Comparison of ENCODE assay signal across 11 mouse cellular contexts in genomic region chr10:80697812-80698211, GRCm38 (mm10). TPM values are rescaled to one million over a fixed set of nuclear protein-coding genes. Genes with fewer than 3 reads are reported as not detected.
DNase-seq lines count a peak whose midpoint lies in the region; ATAC-seq lines count a peak whose summit lies in the region.
"Had no signal": no experiment of that assay in that cellular context is flagged by ENCODE, and none has a peak within 500 bp of the region (broad histone marks: within the 10 kb centered on the region; RNA-seq: fewer than 3 reads in every experiment).

No protein-coding gene starts in this region.

- H3K4me1 ChIP-seq in forebrain, embryonic 13.5 days: peaks cover 34% of the 10 kb centered on the region
- peaks cover 28% of the 10 kb centered on the region for H3K4me1 ChIP-seq in forebrain, embryonic 12.5 days
- H3K4me1 ChIP-seq in neural tube, embryonic 13.5 days (replicated peaks): peaks cover 43% of the 10 kb centered on the region
- H3K4me1 ChIP-seq in neural tube, embryonic 15.5 days: peaks cover 34% of the 10 kb centered on the region
- H3K4me1 ChIP-seq in limb, embryonic 10.5 days: peaks cover 43% of the 10 kb centered on the region

- no peak overlapping the region for H3K27ac ChIP-seq in forebrain, embryonic 13.5 days
- H3K27ac ChIP-seq in forebrain, embryonic 12.5 days: no peak overlapping the region
- no peak overlapping the region for H3K27ac ChIP-seq in neural tube, embryonic 13.5 days (replicated peaks)
- H3K27ac ChIP-seq in neural tube, embryonic 15.5 days (replicated peaks): no peak overlapping the region
- peak overlapping the region; percentile 22; the same call in 1 of the 2 replicates for H3K27ac ChIP-seq in limb, embryonic 10.5 days
- H3K27ac ChIP-seq: heart, embryonic 15.5 days had no signal

- H3K4me3 ChIP-seq in forebrain, embryonic 13.5 days: no peak overlapping the region
- H3K4me3 ChIP-seq in forebrain, embryonic 12.5 days (replicated peaks): no peak overlapping the region
- H3K4me3 ChIP-seq in neural tube, embryonic 13.5 days: no peak overlapping the region
- H3K4me3 ChIP-seq in neural tube, embryonic 15.5 days (replicated peaks): no peak overlapping the region
- no peak overlapping the region for H3K4me3 ChIP-seq in limb, embryonic 10.5 days
- H3K4me3 ChIP-seq: heart, embryonic 15.5 days had no signal

- no peak for DNase-seq in limb, embryonic 10.5 days (ENCODE audit: low spot score)
- DNase-seq in thymus, postnatal 36 days: peak; percentile 23 to 42
- no peak for DNase-seq in frontal cortex, postnatal 25 days (ENCODE audit: low spot score in 2 of 2)
- DNase-seq in urinary bladder, postnatal 14 days (ENCODE audit: low spot score): no peak
- DNase-seq: kidney, postnatal 25 days; lung, postnatal 4 days had no signal

- peaks cover 32% of the 10 kb centered on the region for H3K36me3 ChIP-seq in forebrain, embryonic 13.5 days (ENCODE audit: poor library complexity, severe bottlenecking)
- peaks cover 24% of the 10 kb centered on the region for H3K36me3 ChIP-seq in forebrain, embryonic 12.5 days (replicated peaks)
- peaks cover 13% of the 10 kb centered on the region for H3K36me3 ChIP-seq in neural tube, embryonic 13.5 days
- peaks cover 13% of the 10 kb centered on the region for H3K36me3 ChIP-seq in neural tube, embryonic 15.5 days
- H3K36me3 ChIP-seq in limb, embryonic 10.5 days: peaks cover 29% of the 10 kb centered on the region
- H3K36me3 ChIP-seq: heart, embryonic 15.5 days had no signal

- WGBS in forebrain, embryonic 13.5 days: 85% methylated on average over 9 of the region's 9 CpGs
- WGBS in forebrain, embryonic 12.5 days: 78% methylated on average over 9 of the region's 9 CpGs
- WGBS in neural tube, embryonic 13.5 days: 80% methylated on average over 9 of the region's 9 CpGs
- 85% methylated on average over 9 of the region's 9 CpGs for WGBS in neural tube, embryonic 15.5 days
- 88% methylated on average over 9 of the region's 9 CpGs for WGBS in limb, embryonic 10.5 days

- H3K9me3 ChIP-seq in forebrain, embryonic 13.5 days (replicated peaks): no peaks in the 10 kb centered on the region
- H3K9me3 ChIP-seq in forebrain, embryonic 12.5 days: no peaks in the 10 kb centered on the region
- H3K9me3 ChIP-seq in neural tube, embryonic 13.5 days: no peaks in the 10 kb centered on the region
- H3K9me3 ChIP-seq in neural tube, embryonic 15.5 days (replicated peaks): no peaks in the 10 kb centered on the region
- H3K9me3 ChIP-seq in limb, embryonic 10.5 days (replicated peaks): no peaks in the 10 kb centered on the region
- H3K9me3 ChIP-seq: heart, embryonic 15.5 days had no signal

- peak overlapping the region; percentile 43; the same call in 1 of the 2 replicates for H3K9ac ChIP-seq in forebrain, embryonic 13.5 days
- no peak overlapping the region for H3K9ac ChIP-seq in forebrain, embryonic 12.5 days
- H3K9ac ChIP-seq in neural tube, embryonic 13.5 days: 0 out of 2 replicates have a peak overlapping the region, but pooled peaks have one; percentile 34
- H3K9ac ChIP-seq in neural tube, embryonic 15.5 days (replicated peaks): no peak overlapping the region
- H3K9ac ChIP-seq: heart, embryonic 15.5 days had no signal

- no peak for ATAC-seq in forebrain, embryonic 13.5 days
- no peak for ATAC-seq in forebrain, embryonic 12.5 days (ENCODE audit: low FRiP score)
- no peak for ATAC-seq in neural tube, embryonic 13.5 days (ENCODE audit: low read depth)
- ATAC-seq in neural tube, embryonic 15.5 days (ENCODE audit: low FRiP score): no peak

- H3K4me2 ChIP-seq in forebrain, embryonic 13.5 days: no peak overlapping the region
- no peak overlapping the region for H3K4me2 ChIP-seq in forebrain, embryonic 12.5 days
- H3K4me2 ChIP-seq in neural tube, embryonic 13.5 days: no peak overlapping the region
- H3K4me2 ChIP-seq in neural tube, embryonic 15.5 days: no peak overlapping the region
- H3K4me2 ChIP-seq: heart, embryonic 15.5 days had no signal

- H3K27me3 ChIP-seq in forebrain, embryonic 13.5 days: no peaks in the 10 kb centered on the region
- H3K27me3 ChIP-seq in forebrain, embryonic 12.5 days: no peaks in the 10 kb centered on the region
- H3K27me3 ChIP-seq in neural tube, embryonic 13.5 days: no peaks in the 10 kb centered on the region
- H3K27me3 ChIP-seq in neural tube, embryonic 15.5 days (replicated peaks): no peaks in the 10 kb centered on the region
- no peaks in the 10 kb centered on the region for H3K27me3 ChIP-seq in limb, embryonic 10.5 days (ENCODE audit: low read depth, poor library complexity, severe bottlenecking)
- H3K27me3 ChIP-seq: heart, embryonic 15.5 days had no signal

RNA-seq across cellular contexts. Expression of gene Mob3a, which starts 4.0 kb away (rescaled TPM):
- 47.9 and 51.6 TPM in 2 replicates for polyA plus RNA-seq in forebrain, embryonic 13.5 days (2015; fragmentation: Nextera tagmentation; extraction: Ambion mirVana)
- 52.4 and 54.1 TPM in 2 replicates for polyA plus RNA-seq in forebrain, embryonic 12.5 days (2016; fragmentation: Nextera tagmentation; extraction: Ambion mirVana)
- 46.4 and 55.1 TPM in 2 replicates for polyA plus RNA-seq in neural tube, embryonic 13.5 days (2015; fragmentation: Nextera tagmentation; extraction: Ambion mirVana)
- polyA plus RNA-seq in neural tube, embryonic 15.5 days (2015; fragmentation: Nextera tagmentation; extraction: Ambion mirVana): 53.0 and 58.8 TPM in 2 replicates
- 48.2 and 54.7 TPM in 2 replicates for polyA plus RNA-seq in limb, embryonic 10.5 days (2016; fragmentation: Nextera tagmentation; extraction: Ambion mirVana)

RNA-seq across cellular contexts. Expression of gene Izumo4, which starts 4.2 kb away (rescaled TPM):
- 24.5 and 26.3 TPM in 2 replicates for polyA plus RNA-seq in forebrain, embryonic 13.5 days (2015; fragmentation: Nextera tagmentation; extraction: Ambion mirVana)
- 20.6 and 21.6 TPM in 2 replicates for polyA plus RNA-seq in forebrain, embryonic 12.5 days (2016; fragmentation: Nextera tagmentation; extraction: Ambion mirVana)
- polyA plus RNA-seq in neural tube, embryonic 13.5 days (2015; fragmentation: Nextera tagmentation; extraction: Ambion mirVana): 37.2 and 39.1 TPM in 2 replicates
- 43.3 and 46.8 TPM in 2 replicates for polyA plus RNA-seq in neural tube, embryonic 15.5 days (2015; fragmentation: Nextera tagmentation; extraction: Ambion mirVana)
- polyA plus RNA-seq in limb, embryonic 10.5 days (2016; fragmentation: Nextera tagmentation; extraction: Ambion mirVana): 8.6 and 10.8 TPM in 2 replicates

RNA-seq across cellular contexts. Expression of gene Mknk2, which starts 19.9 kb away (rescaled TPM):
- polyA plus RNA-seq in forebrain, embryonic 13.5 days (2015; fragmentation: Nextera tagmentation; extraction: Ambion mirVana): 52.3 and 55.1 TPM in 2 replicates
- polyA plus RNA-seq in forebrain, embryonic 12.5 days (2016; fragmentation: Nextera tagmentation; extraction: Ambion mirVana): 74.4 and 75.4 TPM in 2 replicates
- 61.4 and 63.4 TPM in 2 replicates for polyA plus RNA-seq in neural tube, embryonic 13.5 days (2015; fragmentation: Nextera tagmentation; extraction: Ambion mirVana)
- 56.2 and 70.3 TPM in 2 replicates for polyA plus RNA-seq in neural tube, embryonic 15.5 days (2015; fragmentation: Nextera tagmentation; extraction: Ambion mirVana)
- 137 and 153 TPM in 2 replicates for polyA plus RNA-seq in limb, embryonic 10.5 days (2016; fragmentation: Nextera tagmentation; extraction: Ambion mirVana)

RNA-seq across cellular contexts. Expression of gene Btbd2, which starts 40.9 kb away (rescaled TPM):
- 59.2 and 61.2 TPM in 2 replicates for polyA plus RNA-seq in forebrain, embryonic 13.5 days (2015; fragmentation: Nextera tagmentation; extraction: Ambion mirVana)
- 84.3 and 85.1 TPM in 2 replicates for polyA plus RNA-seq in forebrain, embryonic 12.5 days (2016; fragmentation: Nextera tagmentation; extraction: Ambion mirVana)
- 93.9 and 100.0 TPM in 2 replicates for polyA plus RNA-seq in neural tube, embryonic 13.5 days (2015; fragmentation: Nextera tagmentation; extraction: Ambion mirVana)
- polyA plus RNA-seq in neural tube, embryonic 15.5 days (2015; fragmentation: Nextera tagmentation; extraction: Ambion mirVana): 91.9 and 92.1 TPM in 2 replicates
- 84.9 and 98.6 TPM in 2 replicates for polyA plus RNA-seq in limb, embryonic 10.5 days (2016; fragmentation: Nextera tagmentation; extraction: Ambion mirVana)

RNA-seq across cellular contexts. Expression of gene Ap3d1, which starts 44.3 kb away (rescaled TPM):
- 80.2 and 82.9 TPM in 2 replicates for polyA plus RNA-seq in forebrain, embryonic 13.5 days (2015; fragmentation: Nextera tagmentation; extraction: Ambion mirVana)
- 87.5 and 89.3 TPM in 2 replicates for polyA plus RNA-seq in forebrain, embryonic 12.5 days (2016; fragmentation: Nextera tagmentation; extraction: Ambion mirVana)
- polyA plus RNA-seq in neural tube, embryonic 13.5 days (2015; fragmentation: Nextera tagmentation; extraction: Ambion mirVana): 106 and 114 TPM in 2 replicates
- 108 and 115 TPM in 2 replicates for polyA plus RNA-seq in neural tube, embryonic 15.5 days (2015; fragmentation: Nextera tagmentation; extraction: Ambion mirVana)
- 54.6 and 60.6 TPM in 2 replicates for polyA plus RNA-seq in limb, embryonic 10.5 days (2016; fragmentation: Nextera tagmentation; extraction: Ambion mirVana)

Comparison
In these comparisons a context has a peak if more than half of its experiments do, and no peak if none do; other contexts are left out.
1. H3K9ac ChIP-seq: peak in forebrain, embryonic 13.5 days (single experiment) and neural tube, embryonic 13.5 days (single experiment); none in forebrain, embryonic 12.5 days (single experiment) and neural tube, embryonic 15.5 days (single experiment).
2. DNase-seq: peak in thymus, postnatal 36 days (2 of 2); none in limb, embryonic 10.5 days (single experiment), frontal cortex, postnatal 25 days (0 of 2) and urinary bladder, postnatal 14 days (single experiment).